Mouse (Mus musculus) olfactory bulb, adult 2 months (tissue): ENCODE results near the gene Creb3.
"Not testable (repeated sequence)": the region's sequence is repeated elsewhere in the genome, so short reads cannot be mapped to it uniquely, and the experiment has no call there.

Source experiments
- CTCF ChIP-seq: fragments of 200-500 bp; IDR thresholded peaks from 2 replicates; pipeline ENCODE4 v1.5.1; 2012; ENCODE audit warnings: low read depth, mild to moderate bottlenecking, low read length, moderate library complexity; ENCODE audit not compliant: insufficient read depth
- POLR2A ChIP-seq: fragments of 200-500 bp; IDR thresholded peaks from 2 replicates; pipeline ENCODE4 v1.6.1; 2012; ENCODE audit warnings: mild to moderate bottlenecking, low read depth, low read length, moderate library complexity; ENCODE audit not compliant: insufficient read depth

- TF ChIP-seq POLR2A, CTCF: not testable (repeated sequence)
These were observed 34.5 kb downstream of the Creb3 start for GRCm38 (mm10) chr4:43596597-43596996.
